Mouse (Mus musculus): Measurements from ENCODE around the gene Hint3.

The Hint3 gene

DNA sequence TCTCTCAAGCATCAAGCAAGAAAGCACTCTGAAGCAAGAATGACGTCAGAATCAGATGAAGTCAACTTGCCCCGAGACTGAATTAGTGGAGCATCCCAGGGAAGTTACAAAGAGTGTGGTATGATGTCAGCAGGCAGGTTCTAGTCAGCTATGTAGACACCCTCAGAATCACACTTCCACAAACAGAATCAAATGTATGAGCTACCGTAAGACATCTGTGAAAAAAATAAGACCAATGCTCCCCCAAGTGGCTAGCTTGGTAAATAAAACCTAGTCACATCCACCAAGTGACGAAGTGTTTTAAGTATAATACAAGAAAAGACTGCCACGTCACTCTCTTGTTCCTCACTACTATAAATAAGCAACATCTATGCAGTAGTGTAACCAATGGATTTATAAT, 42.4 kb downstream of the Hint3 start:
- DNase-seq (ENCODE audit: low spot score): no peak

DNA sequence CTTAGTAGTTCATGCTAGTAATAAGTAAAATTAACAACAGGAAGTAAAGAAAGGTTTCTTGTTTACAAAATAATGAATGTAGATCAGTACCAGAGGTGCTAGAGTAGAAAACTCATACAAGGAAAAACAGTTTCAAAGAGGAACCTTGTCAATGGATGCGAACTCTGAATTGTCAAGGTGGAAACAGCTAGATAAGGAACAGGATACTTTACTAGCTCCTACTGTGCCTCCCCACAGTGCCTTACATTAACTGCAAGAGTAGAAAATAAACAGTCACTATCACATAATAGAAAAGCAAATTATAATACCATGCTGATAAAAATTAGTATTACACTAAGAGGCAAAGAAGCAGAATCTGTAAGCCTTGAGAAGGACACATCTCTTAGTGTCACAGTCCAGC, 43.7 kb downstream of the Hint3 start:
- no peak for DNase-seq (ENCODE audit: low spot score)

DNA sequence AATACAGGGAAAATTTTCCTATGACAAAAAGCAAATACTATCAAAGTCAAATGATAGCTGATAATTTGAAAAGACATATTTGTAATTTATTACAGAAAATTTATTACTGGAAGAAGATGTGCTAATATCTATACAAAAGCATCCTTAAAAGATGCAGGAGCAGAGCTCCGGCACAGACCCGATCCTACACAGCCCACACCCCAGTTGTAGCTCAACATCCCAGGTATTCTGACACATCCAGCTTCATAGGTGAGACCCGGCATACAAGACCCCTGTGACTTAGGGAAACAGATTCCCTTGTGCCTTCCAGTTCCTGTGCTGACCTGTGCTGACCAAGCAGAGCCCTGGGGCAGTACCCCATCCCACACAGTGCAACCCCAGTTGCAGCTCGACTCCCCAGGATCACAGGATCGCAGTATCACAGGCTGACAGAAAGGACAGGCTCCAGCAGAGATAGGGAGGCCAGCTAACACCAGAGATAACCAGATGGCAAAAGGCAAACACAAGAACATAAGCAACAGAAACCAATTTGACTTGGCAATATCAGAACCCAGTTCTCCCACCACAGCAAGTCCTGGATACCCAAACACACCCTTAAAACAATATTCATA, 51.7 kb downstream of the Hint3 start:
- DNase-seq (ENCODE audit: low spot score): no peak

DNA sequence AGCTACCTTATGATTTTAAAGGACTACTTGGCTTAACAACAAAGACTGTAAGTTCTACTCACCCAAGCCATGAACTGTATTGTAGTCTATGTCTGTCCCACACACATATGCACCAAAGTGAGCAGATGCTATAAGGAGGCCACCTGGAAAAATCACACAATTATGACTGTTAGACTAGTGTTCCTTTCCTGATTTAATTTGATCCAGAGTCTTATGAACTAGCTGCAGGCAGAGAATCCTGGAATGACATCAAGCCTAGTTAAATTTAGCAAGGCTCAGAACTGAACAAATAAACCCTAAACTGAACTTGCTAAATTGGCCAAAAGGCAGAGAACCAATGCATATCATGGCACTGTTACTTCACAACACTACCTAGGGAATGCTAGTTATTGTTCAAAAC, 63.1 kb downstream of the Hint3 start:
- no peak for DNase-seq (ENCODE audit: low spot score)

DNA sequence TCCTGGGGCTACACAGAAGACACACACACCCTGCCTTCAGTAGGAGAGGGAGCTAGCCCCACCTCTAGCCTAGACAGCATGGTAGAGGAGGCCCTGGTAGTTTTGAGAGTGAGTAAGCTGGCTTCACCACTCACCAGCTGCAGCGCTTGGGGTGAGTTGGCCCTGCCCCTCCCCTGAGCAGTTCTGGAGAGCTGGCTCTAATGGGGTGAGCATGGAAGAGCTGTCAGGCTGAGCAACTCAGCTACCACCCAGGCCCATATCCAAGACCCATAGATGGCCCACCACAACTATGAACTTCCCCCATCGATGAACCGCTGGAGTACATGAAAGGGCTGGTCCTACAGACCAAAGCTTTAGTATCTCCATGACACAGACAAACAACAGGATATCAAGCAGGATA, 64.8 kb downstream of the Hint3 start:
- DNase-seq (ENCODE audit: low spot score): no peak
